Mouse (Mus musculus) spleen, postnatal 14 days (tissue): ENCODE results near the gene Mterf4.

Experiments used
- DNase-seq, 2 experiments: peaks; one replicate each; pipeline ENCODE4 v3.0.0; 2021 to 2022; ENCODE audit warnings: low spot score in 2 of 2

Mterf4 gene

DNA sequence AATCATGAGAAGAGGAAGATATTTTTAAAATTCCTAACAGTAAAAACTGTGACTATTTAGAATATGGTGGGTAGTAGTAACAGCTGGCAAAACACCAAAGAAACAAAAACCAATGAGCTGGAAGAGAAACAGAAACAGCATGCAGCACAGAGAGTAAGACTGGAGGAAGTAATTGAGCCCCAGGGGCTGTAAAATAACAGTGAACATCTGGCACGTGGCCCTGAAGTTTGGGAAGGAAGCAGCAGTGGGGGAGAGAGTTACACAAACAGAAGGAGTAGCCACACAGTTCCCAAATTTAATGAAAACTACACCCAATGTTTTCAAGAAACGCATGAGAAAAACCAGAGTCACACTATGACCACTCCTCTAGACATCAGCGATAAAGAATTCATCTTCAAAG, 38.5 kb downstream of the Mterf4 start:
- DNase-seq, result no peak

DNA sequence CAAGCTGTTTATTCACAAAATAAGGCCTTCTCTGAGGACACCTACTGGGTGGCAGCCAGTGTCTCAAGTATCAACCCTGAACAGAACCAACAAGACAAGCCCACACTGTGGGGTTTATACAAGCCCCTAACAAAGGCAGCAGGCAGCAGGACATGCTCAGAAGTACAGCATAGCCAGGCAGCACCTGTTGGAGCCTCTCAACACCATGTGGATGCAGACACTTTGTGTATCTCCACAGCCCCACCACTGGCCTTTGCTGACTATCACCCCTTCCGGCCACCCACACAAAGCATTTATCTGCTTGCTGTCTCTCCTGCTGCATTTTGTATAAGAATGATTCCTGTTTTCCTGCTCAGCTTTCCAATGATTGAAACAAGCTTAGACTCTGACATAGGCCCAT, 48.2 kb downstream of the Mterf4 start:
- no peak for DNase-seq

DNA sequence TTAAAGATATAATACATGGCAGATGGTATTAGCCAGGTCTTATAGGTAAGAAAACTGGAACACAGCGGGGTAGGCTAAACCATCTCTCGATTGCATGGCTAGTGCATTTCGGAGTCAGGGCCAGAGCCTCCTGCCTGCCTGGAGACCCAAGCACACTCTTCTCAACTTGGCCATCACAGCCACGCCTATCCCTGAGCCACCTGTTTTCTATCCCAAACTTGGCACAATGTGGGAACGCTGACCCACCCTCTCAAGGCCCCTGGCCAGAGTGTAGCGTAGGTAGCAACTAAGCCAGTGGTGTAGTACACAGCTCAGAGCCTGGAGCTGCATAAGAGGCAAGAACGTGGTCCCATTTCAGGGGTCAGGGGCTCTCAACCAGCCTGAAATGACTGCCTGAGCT, 50.0 kb downstream of the Mterf4 start:
- DNase-seq, result no peak

DNA sequence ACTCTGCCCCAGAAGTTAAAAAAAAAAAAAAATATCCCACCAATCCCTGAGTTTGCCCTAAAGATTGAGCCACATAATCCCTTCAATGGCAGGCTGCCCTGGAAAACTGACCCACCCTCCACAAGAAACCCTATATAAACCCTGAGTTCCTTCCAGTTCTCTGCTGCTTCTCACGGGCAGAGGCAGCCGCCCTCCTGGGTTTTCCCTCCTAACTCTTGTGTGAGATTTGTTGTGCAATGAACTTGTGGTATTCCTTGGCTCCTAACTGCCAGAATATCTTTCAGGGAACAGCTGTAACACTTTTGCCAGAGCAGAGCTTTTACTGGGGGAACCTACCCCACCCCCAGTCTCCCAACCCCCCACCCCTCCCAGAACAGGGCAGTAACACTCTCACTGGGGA, 53.1 kb downstream of the Mterf4 start:
- no peak for DNase-seq
